ENCODE assay signal across 8 mouse cellular contexts in the genomic region with DNA sequence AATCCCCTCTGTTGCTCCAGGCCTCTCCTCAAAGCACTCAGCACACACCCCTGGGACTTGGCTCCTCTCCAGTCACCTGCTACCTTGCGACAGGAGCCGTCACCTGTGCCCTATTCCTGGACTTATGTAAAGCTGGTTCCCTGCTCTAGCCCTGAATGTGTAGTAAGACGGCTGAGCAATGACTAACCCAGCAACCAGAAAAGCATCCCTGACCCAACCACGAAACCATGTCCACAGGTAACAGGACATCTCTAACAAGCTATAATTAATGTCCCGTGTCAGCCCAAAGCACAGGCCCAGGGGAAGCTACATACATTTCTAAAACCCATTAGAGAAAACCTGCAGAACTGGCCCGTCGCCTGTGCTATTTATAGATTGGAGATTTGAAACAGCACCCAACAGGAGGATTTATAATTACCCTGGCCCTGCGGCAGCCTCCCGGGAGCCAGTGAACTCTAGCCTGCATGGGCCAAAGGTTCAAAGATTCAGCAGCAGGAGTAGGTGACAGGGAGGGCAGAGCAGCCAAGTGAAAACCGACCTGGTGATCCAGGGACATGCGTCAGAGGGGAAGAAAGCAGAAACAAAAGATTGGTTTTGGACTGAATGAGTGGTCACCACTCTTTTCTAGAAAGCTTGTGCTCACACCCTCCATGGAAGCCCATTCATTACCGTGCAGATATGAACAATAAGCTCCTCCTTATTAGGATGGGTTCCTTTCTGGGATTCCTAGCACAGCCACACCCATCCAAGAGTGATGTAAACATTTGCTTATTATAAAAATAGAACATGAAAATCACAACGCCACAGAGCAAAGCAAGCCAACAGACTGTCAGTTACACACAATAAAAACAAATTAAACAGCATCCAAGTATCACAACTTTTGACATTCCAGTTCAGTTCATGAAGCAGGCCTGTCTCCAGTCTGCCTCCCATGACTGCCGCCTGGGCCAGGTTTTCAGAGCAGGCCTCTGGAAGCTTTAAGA. TPM values are rescaled to one million over a fixed set of nuclear protein-coding genes. Genes with fewer than 3 reads are reported as not detected.
A peak's percentile ranks its signal among the peaks of the same experiment; 100 is the strongest.
DNase-seq lines count a peak whose midpoint lies in the region; ATAC-seq lines count a peak whose summit lies in the region.

No protein-coding gene starts in this region.

- peak overlapping the region; percentile 91 for H3K27ac ChIP-seq in kidney, embryonic 15.5 days

- H3K9me3 ChIP-seq in kidney, embryonic 15.5 days (replicated peaks) = no peaks in the 10 kb centered on the region

- H3K4me2 ChIP-seq in kidney, embryonic 15.5 days = peak overlapping the region; percentile 24; the same call in 1 of the 2 replicates

- no peak overlapping the region for H3K9ac ChIP-seq in kidney, embryonic 15.5 days

- ATAC-seq in kidney, embryonic 15.5 days (replicated peaks; ENCODE audit: low FRiP score) = peak; percentile 92

- H3K4me1 ChIP-seq in kidney, embryonic 15.5 days = peaks cover 40% of the 10 kb centered on the region

- no peaks in the 10 kb centered on the region for H3K27me3 ChIP-seq in kidney, embryonic 15.5 days

- DNase-seq in urinary bladder, adult 18-20 months (ENCODE audit: low spot score in 2 of 2) = peak; percentile 46 to 71
- DNase-seq in urinary bladder, postnatal 10 days (ENCODE audit: low spot score) = no peak
- peak; percentile 53 to 58 for DNase-seq in heart, adult 9 months (ENCODE audit: low spot score in 2 of 2)
- DNase-seq in lung, postnatal 10 days = peak; percentile 52
- DNase-seq in ovary, postnatal 36 days (ENCODE audit: low spot score) = no peak
- DNase-seq in spleen, postnatal 10 days (ENCODE audit: low spot score in 2 of 2) = no peak
- DNase-seq in right cerebral cortex, adult 2 months (ENCODE audit: low spot score in 2 of 2) = no peak

- H3K4me3 ChIP-seq in kidney, embryonic 15.5 days (replicated peaks) = no peak overlapping the region

- no peaks in the 10 kb centered on the region for H3K36me3 ChIP-seq in kidney, embryonic 15.5 days

- 21% methylated on average over 14 of the region's 14 CpGs for WGBS in kidney, embryonic 15.5 days

RNA-seq across cellular contexts. Expression of gene Cmtm4, which starts 20.5 kb away (rescaled TPM):
- polyA plus RNA-seq in kidney, embryonic 15.5 days (2015; fragmentation: Nextera tagmentation; extraction: Ambion mirVana) = 3.9 and 4.1 TPM in 2 replicates

RNA-seq across cellular contexts. Expression of gene Cmtm3, which starts 35.9 kb away (rescaled TPM):
- 152 and 174 TPM in 2 replicates for polyA plus RNA-seq in kidney, embryonic 15.5 days (2015; fragmentation: Nextera tagmentation; extraction: Ambion mirVana)

RNA-seq across cellular contexts. Expression of gene Cmtm2b, which starts 53.1 kb away (rescaled TPM):
- polyA plus RNA-seq in kidney, embryonic 15.5 days (2015; fragmentation: Nextera tagmentation; extraction: Ambion mirVana) = not detected in 2 replicates

RNA-seq across cellular contexts. Expression of gene Gm11020, which starts 53.8 kb away (rescaled TPM):
- not detected in 2 replicates for polyA plus RNA-seq in kidney, embryonic 15.5 days (2015; fragmentation: Nextera tagmentation; extraction: Ambion mirVana)

Comparison
In these comparisons a context has a peak if more than half of its experiments do, and no peak if none do; other contexts are left out.
1. DNase-seq: peak in urinary bladder, adult 18-20 months (2 of 2), heart, adult 9 months (2 of 2) and lung, postnatal 10 days (single experiment); none in urinary bladder, postnatal 10 days (single experiment), ovary, postnatal 36 days (single experiment), spleen, postnatal 10 days (0 of 2) and right cerebral cortex, adult 2 months (0 of 2).